Mouse (Mus musculus) B cell, adult 2 months (primary cell): Measurements from ENCODE around the gene Dmrtc1c1.
"Not testable (repeated sequence)": the region's sequence is repeated elsewhere in the genome, so short reads cannot be mapped to it uniquely, and the experiment has no call there.

ENCODE experiments used
- DNase-seq, 2 experiments: peaks; one replicate each; pipeline ENCODE4 v3.0.0; 2022

Gene Dmrtc1c1

DNA sequence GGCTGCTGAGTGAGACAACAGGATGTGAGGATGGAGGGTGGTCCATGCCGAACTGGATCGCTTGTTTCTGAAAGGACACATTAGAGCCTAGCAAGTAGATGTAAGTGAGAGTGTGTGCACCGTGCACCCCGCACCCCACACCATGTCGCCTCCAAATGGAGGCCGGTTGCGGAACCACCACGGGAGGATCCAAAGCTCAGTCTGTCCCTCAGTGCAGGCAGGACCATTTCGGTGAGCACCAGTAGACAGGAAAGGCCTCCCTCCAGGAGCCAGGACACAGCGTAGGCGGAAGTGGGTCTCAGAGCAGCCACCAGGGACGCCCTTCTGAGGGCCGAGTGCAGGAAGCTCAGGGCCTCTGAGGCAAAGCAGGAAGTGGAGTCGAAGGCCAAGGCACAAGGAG is at the start of gene Dmrtc1c1:
Gene Dmrtc1c1, plus strand, starts transcription at position 301 of the 400 bp plus-strand sequence.
- not testable (repeated sequence) for DNase-seq

DNA sequence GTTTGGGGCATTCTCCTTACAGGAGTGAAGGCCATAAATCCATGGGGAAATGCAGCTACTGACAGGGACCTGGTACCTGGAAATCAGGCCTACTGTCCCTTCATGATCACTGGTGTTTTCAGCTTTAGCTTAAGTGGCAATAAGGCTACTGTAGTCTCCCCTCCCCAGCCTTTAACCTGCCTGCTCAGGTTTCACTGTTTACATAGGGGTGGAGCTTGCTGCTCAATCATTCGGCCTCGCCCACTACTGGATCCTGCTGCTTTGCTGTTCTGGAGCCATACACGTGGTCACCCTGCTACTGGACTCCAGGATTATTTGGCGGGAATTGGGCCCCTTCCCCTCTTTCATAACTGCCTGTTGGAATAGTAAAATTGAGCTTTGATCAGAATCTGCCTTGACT is 36.9 kb upstream of the Dmrtc1c1 start:
- DNase-seq = no peak

DNA sequence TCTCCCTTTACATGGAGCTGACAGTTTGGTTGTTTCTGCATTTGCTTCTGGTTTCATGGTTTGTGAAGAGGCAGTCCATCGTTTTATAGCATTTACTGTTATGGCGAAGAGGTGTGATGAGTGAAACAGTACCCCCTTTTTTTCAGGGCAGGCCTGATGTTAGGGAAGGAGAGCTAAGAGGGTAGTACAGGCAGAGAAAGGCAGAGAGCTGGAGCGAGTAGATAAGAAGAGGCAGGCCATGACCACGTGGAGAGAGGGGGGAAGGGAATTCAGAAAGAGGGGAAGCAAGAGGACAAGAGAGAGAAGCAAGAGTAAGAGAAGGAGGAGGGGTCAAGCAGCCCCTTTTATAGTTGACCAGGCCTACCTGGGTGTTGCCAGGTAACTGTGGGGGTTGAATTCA is 9.5 kb downstream of the Dmrtc1c1 start:
- DNase-seq = no peak

DNA sequence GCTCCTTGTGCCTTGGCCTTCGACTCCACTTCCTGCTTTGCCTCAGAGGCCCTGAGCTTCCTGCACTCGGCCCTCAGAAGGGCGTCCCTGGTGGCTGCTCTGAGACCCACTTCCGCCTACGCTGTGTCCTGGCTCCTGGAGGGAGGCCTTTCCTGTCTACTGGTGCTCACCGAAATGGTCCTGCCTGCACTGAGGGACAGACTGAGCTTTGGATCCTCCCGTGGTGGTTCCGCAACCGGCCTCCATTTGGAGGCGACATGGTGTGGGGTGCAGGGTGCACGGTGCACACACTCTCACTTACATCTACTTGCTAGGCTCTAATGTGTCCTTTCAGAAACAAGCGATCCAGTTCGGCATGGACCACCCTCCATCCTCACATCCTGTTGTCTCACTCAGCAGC is 51.8 kb downstream of the Dmrtc1c1 start, which contains the start of gene Dmrtc1c2:
Gene Dmrtc1c2, minus strand, starts transcription at position 101 of the 400 bp plus-strand sequence.
- not testable (repeated sequence) for DNase-seq
